Mouse (Mus musculus): ENCODE results near the gene Acvr1b.

DNA sequence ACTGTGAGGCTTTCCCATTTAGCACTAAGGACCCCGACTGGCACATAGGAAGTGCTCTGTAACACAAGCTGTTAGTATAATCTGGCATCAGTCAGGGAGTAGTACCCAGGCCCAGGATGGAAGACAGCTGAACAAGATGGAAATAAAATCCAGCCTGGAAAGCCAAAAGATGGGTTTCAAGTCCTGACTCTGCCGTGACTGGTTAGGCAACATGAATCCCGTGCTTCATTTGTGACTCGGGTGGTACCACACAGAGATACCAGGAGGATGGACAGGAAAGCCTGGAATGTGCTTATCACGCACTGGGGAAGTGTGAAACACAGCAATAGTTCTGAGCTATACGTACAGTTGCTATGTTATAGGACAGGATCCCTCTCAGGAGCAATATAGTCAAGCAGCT lies 33.3 kb upstream of the Acvr1b start:
- TF ChIP-seq GATA1 (IDR thresholded peaks at IDR 0.05; ENCODE audit: borderline replicate concordance, low read length) (no peak), FLI1 (IDR thresholded peaks at IDR 0.05; ENCODE audit: low read length) (no peak)

Data from megakaryocyte, embryonic 14.5 days (primary cell).